Mouse (Mus musculus): Measurements from ENCODE around the gene Gm49321. TPM values are rescaled to one million over a fixed set of nuclear protein-coding genes. Genes with fewer than 3 reads are reported as not detected.
A peak's percentile ranks its signal among the peaks of the same experiment; 100 is the strongest.

The Gm49321 gene
- total and polyA plus RNA-seq, 2 experiments from 2014 or later, result 14.7 TPM; not detected in 1

- ATAC-seq (ENCODE audit: low FRiP score), result no peak
- Histone ChIP-seq H3K4me1 (ENCODE audit: insufficient read depth, low read length) (no peaks in the 10 kb centered on the region), H3K4me2 (ENCODE audit: low read depth, low read length, poor library complexity, severe bottlenecking) (no peak overlapping the region), H3K27me3 (ENCODE audit: insufficient read depth, low read length) (no peaks in the 10 kb centered on the region), H3K9me3 (ENCODE audit: low read length) (no peaks in the 10 kb centered on the region), H3K4me3 (ENCODE audit: low read depth, low read length) (no peak overlapping the region), H3K36me3 (ENCODE audit: insufficient read depth, low read length) (peaks cover 16% of the 10 kb centered on the region), H3K9ac (replicated peaks; ENCODE audit: low read length, poor library complexity, severe bottlenecking) (no peak overlapping the region), H3K27ac (ENCODE audit: low read depth, low read length) (no peak overlapping the region)
- WGBS, result 58% methylated on average over 5 of the region's 5 CpGs
- TF ChIP-seq CTCF (IDR thresholded peaks at IDR 0.05), result peak; percentile 61
- DNase-seq (ENCODE audit: low spot score), result peak; percentile 66
Observed at GRCm38 (mm10) chr12:73931274-73931673, 6.2 kb upstream of the Gm49321 start.

- Histone ChIP-seq H3K9me3 (ENCODE audit: low read length) (no peaks in the 10 kb centered on the region), H3K4me2 (ENCODE audit: low read depth, low read length, poor library complexity, severe bottlenecking) (no peak overlapping the region), H3K27ac (ENCODE audit: low read depth, low read length) (no peak overlapping the region), H3K4me1 (ENCODE audit: insufficient read depth, low read length) (no peaks in the 10 kb centered on the region), H3K9ac (replicated peaks; ENCODE audit: low read length, poor library complexity, severe bottlenecking) (no peak overlapping the region; the same call in 1 of the 2 replicates), H3K4me3 (ENCODE audit: low read depth, low read length) (no peak overlapping the region), H3K36me3 (ENCODE audit: insufficient read depth, low read length) (peaks cover 29% of the 10 kb centered on the region), H3K27me3 (ENCODE audit: insufficient read depth, low read length) (no peaks in the 10 kb centered on the region)
- TF ChIP-seq CTCF (IDR thresholded peaks at IDR 0.05), result no peak
- ATAC-seq (ENCODE audit: low FRiP score) (no peak), DNase-seq (ENCODE audit: low spot score) (no peak)
- WGBS, result 92% methylated on average over 2 of the region's 2 CpGs
Observed at GRCm38 (mm10) chr12:73934528-73934927, 2.9 kb upstream of the Gm49321 start.

- no peak overlapping the region for H3K4me3 ChIP-seq (ENCODE audit: low read depth, low read length)
- peaks cover 46% of the 10 kb centered on the region for H3K36me3 ChIP-seq (ENCODE audit: insufficient read depth, low read length)
- H3K9ac ChIP-seq (replicated peaks; ENCODE audit: low read length, poor library complexity, severe bottlenecking), result no peak overlapping the region
- no peak for ATAC-seq (ENCODE audit: low FRiP score)
- no peak overlapping the region for H3K27ac ChIP-seq (ENCODE audit: low read depth, low read length)
- no peak for TF ChIP-seq CTCF (IDR thresholded peaks at IDR 0.05)
- WGBS, result 89% methylated on average over 6 of the region's 6 CpGs
- no peak for DNase-seq (ENCODE audit: low spot score)
- H3K4me2 ChIP-seq (ENCODE audit: low read depth, low read length, poor library complexity, severe bottlenecking), result no peak overlapping the region
- no peaks in the 10 kb centered on the region for H3K4me1 ChIP-seq (ENCODE audit: insufficient read depth, low read length)
- H3K27me3 ChIP-seq (ENCODE audit: insufficient read depth, low read length), result no peaks in the 10 kb centered on the region
- no peaks in the 10 kb centered on the region for H3K9me3 ChIP-seq (ENCODE audit: low read length)
Observed at GRCm38 (mm10) chr12:73939542-73939941, 2.1 kb downstream of the Gm49321 start.

- Histone ChIP-seq H3K27ac (ENCODE audit: low read depth, low read length) (no peak overlapping the region), H3K4me1 (ENCODE audit: insufficient read depth, low read length) (no peaks in the 10 kb centered on the region), H3K9me3 (ENCODE audit: low read length) (no peaks in the 10 kb centered on the region), H3K4me3 (ENCODE audit: low read depth, low read length) (no peak overlapping the region), H3K27me3 (ENCODE audit: insufficient read depth, low read length) (no peaks in the 10 kb centered on the region), H3K36me3 (ENCODE audit: insufficient read depth, low read length) (peaks cover 3% of the 10 kb centered on the region), H3K9ac (replicated peaks; ENCODE audit: low read length, poor library complexity, severe bottlenecking) (no peak overlapping the region), H3K4me2 (ENCODE audit: low read depth, low read length, poor library complexity, severe bottlenecking) (no peak overlapping the region)
- WGBS, result 88% methylated on average over 4 of the region's 4 CpGs
- ATAC-seq (ENCODE audit: low FRiP score) (no peak), DNase-seq (ENCODE audit: low spot score) (no peak)
- no peak for TF ChIP-seq CTCF (IDR thresholded peaks at IDR 0.05)
Observed at GRCm38 (mm10) chr12:73948415-73948814, 11.0 kb downstream of the Gm49321 start.

GRCm38 (mm10) chr12:73949318-73950058 is 12.0 kb downstream of the Gm49321 start:
- no peaks in the 10 kb centered on the region for H3K4me1 ChIP-seq (ENCODE audit: insufficient read depth, low read length)
- no peaks in the 10 kb centered on the region for H3K36me3 ChIP-seq (ENCODE audit: insufficient read depth, low read length)
- WGBS, result 6% methylated on average over 46 of the region's 46 CpGs
- H3K4me2 ChIP-seq (ENCODE audit: low read depth, low read length, poor library complexity, severe bottlenecking), result peak overlapping the region; percentile 93
- DNase-seq (ENCODE audit: low spot score), result peak; percentile 60
- H3K9me3 ChIP-seq (ENCODE audit: low read length), result no peaks in the 10 kb centered on the region
- H3K27me3 ChIP-seq (ENCODE audit: insufficient read depth, low read length), result no peaks in the 10 kb centered on the region
- TF ChIP-seq CTCF (IDR thresholded peaks at IDR 0.05), result no peak
- no peak overlapping the region for H3K27ac ChIP-seq (ENCODE audit: low read depth, low read length)
- peak overlapping the region; percentile 71 for H3K9ac ChIP-seq (replicated peaks; ENCODE audit: low read length, poor library complexity, severe bottlenecking)
- H3K4me3 ChIP-seq (ENCODE audit: low read depth, low read length), result peak overlapping the region; percentile 50
- ATAC-seq (ENCODE audit: low FRiP score), result peak; percentile 80

GRCm38 (mm10) chr12:73952879-73953278 is 15.4 kb downstream of the Gm49321 start:
- Histone ChIP-seq H3K27ac (ENCODE audit: low read depth, low read length) (no peak overlapping the region), H3K9ac (replicated peaks; ENCODE audit: low read length, poor library complexity, severe bottlenecking) (no peak overlapping the region), H3K27me3 (ENCODE audit: insufficient read depth, low read length) (no peaks in the 10 kb centered on the region), H3K4me3 (ENCODE audit: low read depth, low read length) (peak overlapping the region; percentile 31), H3K9me3 (ENCODE audit: low read length) (no peaks in the 10 kb centered on the region), H3K36me3 (ENCODE audit: insufficient read depth, low read length) (no peaks in the 10 kb centered on the region), H3K4me1 (ENCODE audit: insufficient read depth, low read length) (no peaks in the 10 kb centered on the region), H3K4me2 (ENCODE audit: low read depth, low read length, poor library complexity, severe bottlenecking) (peak overlapping the region; percentile 51)
- DNase-seq (ENCODE audit: low spot score) (peak; percentile 61), ATAC-seq (ENCODE audit: low FRiP score) (no peak; the same call in 1 of the 2 replicates)
- TF ChIP-seq CTCF (IDR thresholded peaks at IDR 0.05), result peak; percentile 9; the same call in 1 of the 2 replicates
- WGBS, result 8% methylated on average over 15 of the region's 15 CpGs
